Mouse (Mus musculus): Measurements from ENCODE around the gene Pde6g. TPM values are rescaled to one million over a fixed set of nuclear protein-coding genes. Genes with fewer than 3 reads are reported as not detected.
"Not testable (repeated sequence)": the region's sequence is repeated elsewhere in the genome, so short reads cannot be mapped to it uniquely, and the experiment has no call there.

Gene Pde6g
- polyA plus RNA-seq, 1 experiment from 2014 or later, result 0.35 TPM

- peaks cover 12% of the 10 kb centered on the region for H3K36me3 ChIP-seq (ENCODE audit: control insufficient read depth, insufficient read depth, low read length)
Observed at GRCm38 (mm10) chr11:120413621-120414020, 39.7 kb downstream of the Pde6g start.

GRCm38 (mm10) chr11:120406445-120406844 is 46.9 kb downstream of the Pde6g start:
- Histone ChIP-seq H3K27me3 (replicated peaks; ENCODE audit: control insufficient read depth, insufficient read depth, low read length) (no peaks in the 10 kb centered on the region), H3K4me2 (ENCODE audit: low read depth, low read length) (no peak overlapping the region), H3K9ac (ENCODE audit: low read depth, low read length) (no peak overlapping the region), H3K4me1 (ENCODE audit: control insufficient read depth, insufficient read depth, low read length) (no peaks in the 10 kb centered on the region), H3K36me3 (ENCODE audit: control insufficient read depth, insufficient read depth, low read length) (0 out of 2 replicates have a peak, but pooled peaks cover 8% of the 10 kb centered on the region), H3K4me3 (ENCODE audit: low read length) (no peak overlapping the region), H3K9me3 (ENCODE audit: control insufficient read depth, low read length) (no peaks in the 10 kb centered on the region), H3K27ac (ENCODE audit: low read length) (no peak overlapping the region)
- no peak for ATAC-seq
- WGBS, result 80% methylated on average over 1 of the region's 1 CpGs

More at GRCm38 (mm10) chr11:120413621-120414020, 39.7 kb downstream of the Pde6g start:
- not testable (repeated sequence) for H3K27ac ChIP-seq (ENCODE audit: low read length); H3K4me1 ChIP-seq (ENCODE audit: control insufficient read depth, insufficient read depth, low read length); H3K9me3 ChIP-seq (ENCODE audit: control insufficient read depth, low read length); H3K9ac ChIP-seq (ENCODE audit: low read depth, low read length); H3K27me3 ChIP-seq (replicated peaks; ENCODE audit: control insufficient read depth, insufficient read depth, low read length); H3K4me3 ChIP-seq (ENCODE audit: low read length); ATAC-seq; H3K4me2 ChIP-seq (ENCODE audit: low read depth, low read length)
- 90% methylated on average over 7 of the region's 10 CpGs for WGBS

GRCm38 (mm10) chr11:120405867-120406266 is 47.4 kb downstream of the Pde6g start:
- no peak for ATAC-seq
- 92% methylated on average over 3 of the region's 3 CpGs for WGBS

GRCm38 (mm10) chr11:120404814-120405213 is 48.5 kb downstream of the Pde6g start:
- ATAC-seq, result no peak
- Histone ChIP-seq H3K27ac (ENCODE audit: low read length) (no peak overlapping the region), H3K4me1 (ENCODE audit: control insufficient read depth, insufficient read depth, low read length) (no peaks in the 10 kb centered on the region), H3K4me2 (ENCODE audit: low read depth, low read length) (no peak overlapping the region), H3K9ac (ENCODE audit: low read depth, low read length) (no peak overlapping the region), H3K4me3 (ENCODE audit: low read length) (no peak overlapping the region), H3K36me3 (ENCODE audit: control insufficient read depth, insufficient read depth, low read length) (0 out of 2 replicates have a peak, but pooled peaks cover 16% of the 10 kb centered on the region), H3K9me3 (ENCODE audit: control insufficient read depth, low read length) (no peaks in the 10 kb centered on the region), H3K27me3 (replicated peaks; ENCODE audit: control insufficient read depth, insufficient read depth, low read length) (no peaks in the 10 kb centered on the region)
- WGBS, result 96% methylated on average over 1 of the region's 1 CpGs

More at GRCm38 (mm10) chr11:120405867-120406266, 47.4 kb downstream of the Pde6g start:
- Histone ChIP-seq H3K9me3 (ENCODE audit: control insufficient read depth, low read length) (no peaks in the 10 kb centered on the region), H3K4me1 (ENCODE audit: control insufficient read depth, insufficient read depth, low read length) (no peaks in the 10 kb centered on the region), H3K27me3 (replicated peaks; ENCODE audit: control insufficient read depth, insufficient read depth, low read length) (no peaks in the 10 kb centered on the region), H3K9ac (ENCODE audit: low read depth, low read length) (no peak overlapping the region), H3K4me2 (ENCODE audit: low read depth, low read length) (no peak overlapping the region), H3K36me3 (ENCODE audit: control insufficient read depth, insufficient read depth, low read length) (0 out of 2 replicates have a peak, but pooled peaks cover 8% of the 10 kb centered on the region), H3K4me3 (ENCODE audit: low read length) (no peak overlapping the region), H3K27ac (ENCODE audit: low read length) (no peak overlapping the region)

GRCm38 (mm10) chr11:120399319-120399718 is 54.0 kb downstream of the Pde6g start:
- H3K9me3 ChIP-seq (ENCODE audit: control insufficient read depth, low read length), result no peaks in the 10 kb centered on the region
- H3K27me3 ChIP-seq (replicated peaks; ENCODE audit: control insufficient read depth, insufficient read depth, low read length), result no peaks in the 10 kb centered on the region
- 0 out of 2 replicates have a peak, but pooled peaks cover 18% of the 10 kb centered on the region for H3K36me3 ChIP-seq (ENCODE audit: control insufficient read depth, insufficient read depth, low read length)
- no peak for ATAC-seq
- no peak overlapping the region for H3K4me2 ChIP-seq (ENCODE audit: low read depth, low read length)
- no peak overlapping the region for H3K9ac ChIP-seq (ENCODE audit: low read depth, low read length)
- no peak overlapping the region for H3K27ac ChIP-seq (ENCODE audit: low read length)
- H3K4me3 ChIP-seq (ENCODE audit: low read length), result no peak overlapping the region
- no peaks in the 10 kb centered on the region for H3K4me1 ChIP-seq (ENCODE audit: control insufficient read depth, insufficient read depth, low read length)
- WGBS, result 98% methylated on average over 2 of the region's 2 CpGs

Other genes with a start within 250 kb of the Pde6g start
- gene Bahcc1, start 220.6 kb downstream of the Pde6g start, polyA plus RNA-seq (2015; fragmentation: Nextera tagmentation; extraction: Ambion mirVana), result 4.9 and 5.7 TPM in 2 replicates
- gene Actg1, start 105.0 kb downstream of the Pde6g start, polyA plus RNA-seq (2015; fragmentation: Nextera tagmentation; extraction: Ambion mirVana), result 2,886 and 2,944 TPM in 2 replicates
- 0.55 TPM in 1 of 2 replicates, not detected in the other for gene Fscn2, start 92.0 kb downstream of the Pde6g start, polyA plus RNA-seq (2015; fragmentation: Nextera tagmentation; extraction: Ambion mirVana)
- gene Faap100, start 74.7 kb downstream of the Pde6g start, polyA plus RNA-seq (2015; fragmentation: Nextera tagmentation; extraction: Ambion mirVana), result 26.6 and 28.6 TPM in 2 replicates
- gene Nploc4, start 15.8 kb downstream of the Pde6g start, polyA plus RNA-seq (2015; fragmentation: Nextera tagmentation; extraction: Ambion mirVana), result 19.5 and 20.0 TPM in 2 replicates
- gene Tspan10, start 10.9 kb downstream of the Pde6g start, polyA plus RNA-seq (2015; fragmentation: Nextera tagmentation; extraction: Ambion mirVana), result not detected in 2 replicates
- 21.0 and 24.6 TPM in 2 replicates for gene Oxld1, start 4.6 kb upstream of the Pde6g start, polyA plus RNA-seq (2015; fragmentation: Nextera tagmentation; extraction: Ambion mirVana)
- 27.1 and 31.3 TPM in 2 replicates for gene Ccdc137, start 4.6 kb upstream of the Pde6g start, polyA plus RNA-seq (2015; fragmentation: Nextera tagmentation; extraction: Ambion mirVana)
- gene Arl16, start 14.1 kb upstream of the Pde6g start, polyA plus RNA-seq (2015; fragmentation: Nextera tagmentation; extraction: Ambion mirVana), result 32.6 and 38.9 TPM in 2 replicates
- gene Mrpl12, start 31.1 kb upstream of the Pde6g start, polyA plus RNA-seq (2015; fragmentation: Nextera tagmentation; extraction: Ambion mirVana), result 228 and 239 TPM in 2 replicates
- gene Slc25a10, start 38.3 kb upstream of the Pde6g start, polyA plus RNA-seq (2015; fragmentation: Nextera tagmentation; extraction: Ambion mirVana), result 104 and 108 TPM in 2 replicates
- gene Gcgr, start 77.2 kb upstream of the Pde6g start, polyA plus RNA-seq (2015; fragmentation: Nextera tagmentation; extraction: Ambion mirVana), result 0.76 TPM in 2 replicates
- 119 and 129 TPM in 2 replicates for gene Mcrip1, start 96.2 kb upstream of the Pde6g start, polyA plus RNA-seq (2015; fragmentation: Nextera tagmentation; extraction: Ambion mirVana)
- 0.37 TPM in 1 of 2 replicates, not detected in the other for gene Ppp1r27, start 97.6 kb upstream of the Pde6g start, polyA plus RNA-seq (2015; fragmentation: Nextera tagmentation; extraction: Ambion mirVana)
- gene P4hb, start 119.8 kb upstream of the Pde6g start, polyA plus RNA-seq (2015; fragmentation: Nextera tagmentation; extraction: Ambion mirVana), result 1,365 and 1,538 TPM in 2 replicates
- gene Arhgdia, start 128.1 kb upstream of the Pde6g start, polyA plus RNA-seq (2015; fragmentation: Nextera tagmentation; extraction: Ambion mirVana), result 626 and 641 TPM in 2 replicates
- gene Alyref, start 144.9 kb upstream of the Pde6g start, polyA plus RNA-seq (2015; fragmentation: Nextera tagmentation; extraction: Ambion mirVana), result 19.6 and 86.6 TPM in 2 replicates
- gene Anapc11, start 144.9 kb upstream of the Pde6g start, polyA plus RNA-seq (2015; fragmentation: Nextera tagmentation; extraction: Ambion mirVana), result 164 and 171 TPM in 2 replicates
- gene Npb, start 155.0 kb upstream of the Pde6g start, polyA plus RNA-seq (2015; fragmentation: Nextera tagmentation; extraction: Ambion mirVana), result 2.7 and 3.8 TPM in 2 replicates
- gene Pcyt2, start 164.4 kb upstream of the Pde6g start, polyA plus RNA-seq (2015; fragmentation: Nextera tagmentation; extraction: Ambion mirVana), result 393 and 441 TPM in 2 replicates
- gene Sirt7, start 171.7 kb upstream of the Pde6g start, polyA plus RNA-seq (2015; fragmentation: Nextera tagmentation; extraction: Ambion mirVana), result 47.7 and 52.9 TPM in 2 replicates
- gene Mafg, start 180.1 kb upstream of the Pde6g start, polyA plus RNA-seq (2015; fragmentation: Nextera tagmentation; extraction: Ambion mirVana), result 16.3 and 16.9 TPM in 2 replicates
- gene Pycr1, start 190.3 kb upstream of the Pde6g start, polyA plus RNA-seq (2015; fragmentation: Nextera tagmentation; extraction: Ambion mirVana), result 24.8 and 26.6 TPM in 2 replicates
- gene Myadml2, start 194.7 kb upstream of the Pde6g start, polyA plus RNA-seq (2015; fragmentation: Nextera tagmentation; extraction: Ambion mirVana), result 0.26 TPM in 1 of 2 replicates, not detected in the other
- gene Notum, start 207.7 kb upstream of the Pde6g start, polyA plus RNA-seq (2015; fragmentation: Nextera tagmentation; extraction: Ambion mirVana), result 0.54 and 1.0 TPM in 2 replicates
- 108 and 111 TPM in 2 replicates for gene Aspscr1, start 219.5 kb upstream of the Pde6g start, polyA plus RNA-seq (2015; fragmentation: Nextera tagmentation; extraction: Ambion mirVana)